Mouse (Mus musculus): ENCODE measurements at regions not wholly inside any gene's neighbourhood (a gene's known extent, or its start where the extent isn't known, plus 50 kb on each side); places are given as distances from the start of the nearest gene placed in this dataset.

- H3K27ac ChIP-seq (ENCODE audit: low read depth, low read length) = no peak overlapping the region
- WGBS = 86% methylated on average over 1 of the region's 1 CpGs
These were observed 284.3 kb downstream of the Btg1 start for GRCm38 (mm10) chr10:96901150-96901549.

DNA sequence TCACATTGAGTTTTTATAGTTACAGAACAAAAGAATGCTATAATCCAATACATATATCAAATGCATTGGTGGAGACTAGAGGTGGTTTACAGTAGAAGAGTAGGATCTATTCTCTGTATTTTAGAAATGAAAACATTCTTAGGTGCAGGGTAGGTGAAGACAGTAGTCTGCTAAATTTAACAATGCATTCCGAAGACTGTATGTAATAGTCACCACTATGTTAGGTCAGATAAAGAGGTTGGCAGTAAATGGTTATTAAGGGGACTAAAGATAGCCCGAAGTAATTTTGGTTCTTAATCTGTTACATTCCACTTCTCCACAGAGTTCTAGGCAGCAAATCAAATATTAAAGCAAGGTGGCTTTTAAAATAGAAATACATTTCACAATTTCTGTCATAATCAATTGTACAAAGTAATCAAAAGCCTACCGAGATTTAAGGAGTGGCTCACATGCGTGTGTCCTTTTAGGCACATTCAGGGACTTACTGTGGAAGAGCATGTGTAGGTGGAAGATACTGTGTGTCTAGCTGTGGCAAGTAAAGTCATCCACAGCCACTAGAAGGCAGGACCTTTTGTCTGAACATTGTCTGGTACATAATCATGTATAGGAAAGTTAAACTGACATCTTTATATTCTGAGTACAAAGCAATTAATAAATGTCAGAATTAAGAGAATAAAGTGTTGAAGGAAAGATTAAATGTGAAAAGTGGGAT lies 288.4 kb downstream of the Btg1 start:
- Histone ChIP-seq H3K27me3 (replicated peaks; ENCODE audit: control insufficient read depth, insufficient read depth, low read length) (no peaks in the 10 kb centered on the region), H3K9me3 (ENCODE audit: control insufficient read depth, low read length) (no peaks in the 10 kb centered on the region), H3K36me3 (ENCODE audit: control insufficient read depth, insufficient read depth, low read length) (no peaks in the 10 kb centered on the region), H3K9ac (ENCODE audit: low read depth, low read length) (no peak overlapping the region), H3K4me1 (ENCODE audit: control insufficient read depth, insufficient read depth, low read depth, low read length) (no peaks in the 10 kb centered on the region), H3K27ac (ENCODE audit: low read depth, low read length) (no peak overlapping the region), H3K4me2 (ENCODE audit: low read length) (no peak overlapping the region), H3K4me3 (ENCODE audit: low read length) (no peak overlapping the region)
- WGBS = 94% methylated on average over 4 of the region's 4 CpGs
- no peak for ATAC-seq

More at GRCm38 (mm10) chr10:96901150-96901549, 284.3 kb downstream of the Btg1 start:
- Histone ChIP-seq H3K36me3 (ENCODE audit: control insufficient read depth, insufficient read depth, low read length) (no peaks in the 10 kb centered on the region), H3K9ac (ENCODE audit: low read depth, low read length) (no peak overlapping the region), H3K9me3 (ENCODE audit: control insufficient read depth, low read length) (no peaks in the 10 kb centered on the region), H3K4me2 (ENCODE audit: low read length) (no peak overlapping the region), H3K27me3 (replicated peaks; ENCODE audit: control insufficient read depth, insufficient read depth, low read length) (no peaks in the 10 kb centered on the region), H3K4me1 (ENCODE audit: control insufficient read depth, insufficient read depth, low read depth, low read length) (no peaks in the 10 kb centered on the region), H3K4me3 (ENCODE audit: low read length) (no peak overlapping the region)
- no peak for ATAC-seq

DNA sequence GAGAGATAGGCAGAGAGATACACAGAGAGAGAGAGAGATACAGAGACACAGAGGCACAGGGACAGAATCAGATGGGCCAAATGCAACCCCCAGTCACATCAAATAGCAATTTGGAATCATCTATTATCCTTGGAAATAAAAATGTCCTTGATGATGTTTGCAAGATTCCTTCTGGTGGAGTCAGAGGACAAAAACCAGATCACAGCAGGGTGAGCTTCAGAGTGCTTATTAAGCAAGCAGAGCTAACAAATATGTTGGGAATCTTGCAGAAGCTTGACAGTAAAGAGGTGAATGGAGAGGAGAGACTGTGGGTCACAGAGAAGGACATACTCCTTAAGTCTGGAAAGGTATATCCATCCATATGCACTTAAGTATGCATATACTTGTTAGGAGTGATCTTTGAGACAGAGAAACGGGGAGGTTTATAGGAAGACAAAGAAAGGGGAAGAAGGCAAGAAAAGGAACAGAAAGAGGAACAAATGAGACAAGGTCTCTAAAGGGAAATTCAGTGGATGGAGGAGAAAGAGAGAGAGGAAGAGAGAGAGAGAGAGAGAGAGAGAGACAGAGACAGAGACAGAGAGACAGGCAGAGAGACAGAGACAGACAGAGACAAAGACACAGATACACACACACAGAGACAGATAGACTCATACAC lies 293.0 kb downstream of the Btg1 start:
- peaks cover 8% of the 10 kb centered on the region; the same call in 1 of the 2 replicates for H3K9me3 ChIP-seq (ENCODE audit: control insufficient read depth, low read length)

GRCm38 (mm10) chr10:96921181-96921580 lies 304.4 kb downstream of the Btg1 start:
- peaks cover 3% of the 10 kb centered on the region for H3K9me3 ChIP-seq (ENCODE audit: control insufficient read depth, low read length)
- no peak overlapping the region for H3K4me2 ChIP-seq (ENCODE audit: low read length)
- no peak overlapping the region for H3K27ac ChIP-seq (ENCODE audit: low read depth, low read length)
- 92% methylated on average over 1 of the region's 1 CpGs for WGBS
- H3K4me3 ChIP-seq (ENCODE audit: low read length) = no peak overlapping the region
- no peaks in the 10 kb centered on the region for H3K27me3 ChIP-seq (replicated peaks; ENCODE audit: control insufficient read depth, insufficient read depth, low read length)
- H3K36me3 ChIP-seq (ENCODE audit: control insufficient read depth, insufficient read depth, low read length) = no peaks in the 10 kb centered on the region
- no peak overlapping the region for H3K9ac ChIP-seq (ENCODE audit: low read depth, low read length)
- H3K4me1 ChIP-seq (ENCODE audit: control insufficient read depth, insufficient read depth, low read depth, low read length) = no peaks in the 10 kb centered on the region
- ATAC-seq = no peak

More for the DNA sequence above, 293.0 kb downstream of the Btg1 start:
- H3K36me3 ChIP-seq (ENCODE audit: control insufficient read depth, insufficient read depth, low read length) = no peaks in the 10 kb centered on the region
- no peak overlapping the region for H3K4me3 ChIP-seq (ENCODE audit: low read length)
- no peaks in the 10 kb centered on the region for H3K27me3 ChIP-seq (replicated peaks; ENCODE audit: control insufficient read depth, insufficient read depth, low read length)
- H3K4me1 ChIP-seq (ENCODE audit: control insufficient read depth, insufficient read depth, low read depth, low read length) = no peaks in the 10 kb centered on the region
- no peak overlapping the region for H3K27ac ChIP-seq (ENCODE audit: low read depth, low read length)
- ATAC-seq = no peak
- H3K9ac ChIP-seq (ENCODE audit: low read depth, low read length) = no peak overlapping the region
- 83% methylated on average over 1 of the region's 1 CpGs for WGBS
- no peak overlapping the region for H3K4me2 ChIP-seq (ENCODE audit: low read length)

GRCm38 (mm10) chr10:96924266-96924672 lies 307.5 kb downstream of the Btg1 start:
- H3K4me3 ChIP-seq (ENCODE audit: low read length) = no peak overlapping the region
- 78% methylated on average over 2 of the region's 2 CpGs for WGBS
- no peaks in the 10 kb centered on the region for H3K27me3 ChIP-seq (replicated peaks; ENCODE audit: control insufficient read depth, insufficient read depth, low read length)

GRCm38 (mm10) chr10:96924722-96925121 lies 307.9 kb downstream of the Btg1 start:
- ATAC-seq = no peak

More at GRCm38 (mm10) chr10:96924266-96924672, 307.5 kb downstream of the Btg1 start:
- Histone ChIP-seq H3K36me3 (ENCODE audit: control insufficient read depth, insufficient read depth, low read length) (no peaks in the 10 kb centered on the region), H3K9me3 (ENCODE audit: control insufficient read depth, low read length) (no peaks in the 10 kb centered on the region; the same call in 1 of the 2 replicates), H3K27ac (ENCODE audit: low read depth, low read length) (no peak overlapping the region), H3K4me1 (ENCODE audit: control insufficient read depth, insufficient read depth, low read depth, low read length) (no peaks in the 10 kb centered on the region), H3K9ac (ENCODE audit: low read depth, low read length) (no peak overlapping the region), H3K4me2 (ENCODE audit: low read length) (no peak overlapping the region)
- no peak for ATAC-seq

DNA sequence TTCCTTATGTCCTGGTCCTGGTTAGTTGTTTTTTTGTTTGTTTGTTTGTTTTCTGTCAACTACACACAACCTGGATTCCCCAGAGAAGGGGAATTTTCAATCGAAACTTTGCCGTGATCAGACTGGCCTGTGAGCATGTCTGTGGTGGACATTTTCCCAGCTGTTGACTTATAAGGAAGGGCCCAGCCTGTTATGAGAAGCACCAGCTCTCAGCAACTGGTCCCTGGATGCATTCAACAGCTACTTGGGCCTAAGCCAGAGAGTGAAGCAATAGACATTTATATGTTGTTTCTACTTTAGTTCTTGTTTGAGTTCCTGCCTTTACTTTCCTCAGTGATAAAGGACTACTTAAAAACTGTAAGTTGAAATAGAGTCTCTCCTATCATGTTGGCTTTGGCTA lies 309.0 kb downstream of the Btg1 start:
- Histone ChIP-seq H3K9ac (ENCODE audit: low read depth, low read length) (no peak overlapping the region), H3K4me3 (ENCODE audit: low read length) (no peak overlapping the region), H3K4me2 (ENCODE audit: low read length) (no peak overlapping the region), H3K9me3 (ENCODE audit: control insufficient read depth, low read length) (no peaks in the 10 kb centered on the region), H3K27ac (ENCODE audit: low read depth, low read length) (no peak overlapping the region), H3K27me3 (replicated peaks; ENCODE audit: control insufficient read depth, insufficient read depth, low read length) (no peaks in the 10 kb centered on the region), H3K36me3 (ENCODE audit: control insufficient read depth, insufficient read depth, low read length) (no peaks in the 10 kb centered on the region), H3K4me1 (ENCODE audit: control insufficient read depth, insufficient read depth, low read depth, low read length) (no peaks in the 10 kb centered on the region)
- 94% methylated on average over 2 of the region's 2 CpGs for WGBS
- ATAC-seq = no peak

More at GRCm38 (mm10) chr10:96924722-96925121, 307.9 kb downstream of the Btg1 start:
- no peaks in the 10 kb centered on the region for H3K4me1 ChIP-seq (ENCODE audit: control insufficient read depth, insufficient read depth, low read depth, low read length)
- 87% methylated on average over 4 of the region's 4 CpGs for WGBS
- H3K9ac ChIP-seq (ENCODE audit: low read depth, low read length) = no peak overlapping the region
- H3K9me3 ChIP-seq (ENCODE audit: control insufficient read depth, low read length) = no peaks in the 10 kb centered on the region; the same call in 1 of the 2 replicates
- no peaks in the 10 kb centered on the region for H3K27me3 ChIP-seq (replicated peaks; ENCODE audit: control insufficient read depth, insufficient read depth, low read length)
- no peaks in the 10 kb centered on the region for H3K36me3 ChIP-seq (ENCODE audit: control insufficient read depth, insufficient read depth, low read length)
- H3K4me2 ChIP-seq (ENCODE audit: low read length) = no peak overlapping the region
- no peak overlapping the region for H3K4me3 ChIP-seq (ENCODE audit: low read length)
- no peak overlapping the region for H3K27ac ChIP-seq (ENCODE audit: low read depth, low read length)

DNA sequence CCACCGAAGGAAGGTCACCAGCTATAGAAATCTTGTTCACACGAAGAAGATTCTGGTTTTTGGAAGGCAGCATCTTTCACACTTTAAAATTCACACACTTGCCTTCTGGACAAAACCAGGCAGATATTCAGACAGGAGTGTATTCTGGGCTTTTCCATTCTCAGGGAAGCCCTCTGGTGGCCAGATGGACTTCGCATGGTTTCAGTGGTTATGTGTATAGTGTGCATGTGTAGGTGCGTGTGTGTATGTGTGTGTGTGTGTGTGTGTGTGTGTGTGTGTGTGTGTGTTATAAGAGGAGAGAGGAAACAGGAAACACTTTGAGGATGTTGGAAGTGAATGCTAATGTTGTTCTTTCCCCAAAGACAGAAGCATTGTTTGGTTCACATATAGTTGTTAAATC lies 317.9 kb downstream of the Btg1 start:
- H3K36me3 ChIP-seq (ENCODE audit: control insufficient read depth, insufficient read depth, low read length) = no peaks in the 10 kb centered on the region
- no peaks in the 10 kb centered on the region for H3K9me3 ChIP-seq (ENCODE audit: control insufficient read depth, low read length)
- 73% methylated on average over 4 of the region's 4 CpGs for whole genome bisulfite sequencing
- H3K4me2 ChIP-seq (ENCODE audit: low read length) = no peak overlapping the region
- H3K27ac ChIP-seq (ENCODE audit: low read depth, low read length) = no peak overlapping the region
- no peaks in the 10 kb centered on the region for H3K27me3 ChIP-seq (replicated peaks; ENCODE audit: control insufficient read depth, insufficient read depth, low read length)
- ATAC-seq = peak; percentile 56; the same call in 1 of the 2 replicates
- no peak overlapping the region for H3K4me3 ChIP-seq (ENCODE audit: low read length)
- H3K9ac ChIP-seq (ENCODE audit: low read depth, low read length) = no peak overlapping the region
- H3K4me1 ChIP-seq (ENCODE audit: control insufficient read depth, insufficient read depth, low read depth, low read length) = no peaks in the 10 kb centered on the region

DNA sequence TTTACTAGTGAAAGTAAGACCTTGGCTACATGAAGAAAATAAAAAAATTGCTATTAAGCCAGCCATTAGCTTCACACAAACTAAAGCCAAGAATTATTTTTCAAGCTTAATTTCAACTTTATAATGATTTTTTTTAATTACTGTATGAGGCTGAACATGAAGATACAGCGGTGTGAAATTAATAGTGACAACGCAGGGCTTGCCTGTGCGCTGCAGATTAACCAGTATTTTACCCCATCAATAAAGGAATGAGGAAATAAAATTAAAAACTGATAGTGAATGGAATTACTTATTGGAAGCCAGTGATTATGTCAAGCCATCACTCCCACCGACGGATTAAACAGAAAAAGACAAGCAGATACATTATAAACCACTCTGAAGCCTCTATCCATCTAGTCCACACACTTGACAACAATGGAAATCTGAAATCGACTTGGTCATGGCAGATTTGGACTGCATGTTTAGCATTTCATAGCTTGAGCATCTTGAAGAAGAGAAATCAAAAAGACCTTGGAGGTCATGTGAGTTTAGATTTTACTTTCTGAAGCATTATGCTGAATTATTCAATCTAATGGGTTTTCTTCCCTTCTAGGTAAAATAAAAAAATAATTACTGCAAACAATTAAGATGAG lies 324.2 kb downstream of the Btg1 start:
- Histone ChIP-seq H3K27me3 (replicated peaks; ENCODE audit: control insufficient read depth, insufficient read depth, low read length) (no peaks in the 10 kb centered on the region), H3K9ac (ENCODE audit: low read depth, low read length) (no peak overlapping the region), H3K9me3 (ENCODE audit: control insufficient read depth, low read length) (no peaks in the 10 kb centered on the region), H3K4me3 (ENCODE audit: low read length) (no peak overlapping the region), H3K27ac (ENCODE audit: low read depth, low read length) (no peak overlapping the region), H3K36me3 (ENCODE audit: control insufficient read depth, insufficient read depth, low read length) (no peaks in the 10 kb centered on the region), H3K4me1 (ENCODE audit: control insufficient read depth, insufficient read depth, low read depth, low read length) (no peaks in the 10 kb centered on the region), H3K4me2 (ENCODE audit: low read length) (no peak overlapping the region)
- no peak for ATAC-seq
- WGBS = 68% methylated on average over 6 of the region's 6 CpGs

Data from hindbrain, embryonic 16.5 days (tissue).